Mouse (Mus musculus): ENCODE data around the gene Ntrk2.

Ntrk2 gene

GRCm38 (mm10) chr13:59119596-59120394 lies 313.4 kb downstream of the Ntrk2 start:
- TF ChIP-seq GATA4 (IDR thresholded peaks at IDR 0.05; ENCODE audit: insufficient replicate concordance, low read length), result no peak

DNA sequence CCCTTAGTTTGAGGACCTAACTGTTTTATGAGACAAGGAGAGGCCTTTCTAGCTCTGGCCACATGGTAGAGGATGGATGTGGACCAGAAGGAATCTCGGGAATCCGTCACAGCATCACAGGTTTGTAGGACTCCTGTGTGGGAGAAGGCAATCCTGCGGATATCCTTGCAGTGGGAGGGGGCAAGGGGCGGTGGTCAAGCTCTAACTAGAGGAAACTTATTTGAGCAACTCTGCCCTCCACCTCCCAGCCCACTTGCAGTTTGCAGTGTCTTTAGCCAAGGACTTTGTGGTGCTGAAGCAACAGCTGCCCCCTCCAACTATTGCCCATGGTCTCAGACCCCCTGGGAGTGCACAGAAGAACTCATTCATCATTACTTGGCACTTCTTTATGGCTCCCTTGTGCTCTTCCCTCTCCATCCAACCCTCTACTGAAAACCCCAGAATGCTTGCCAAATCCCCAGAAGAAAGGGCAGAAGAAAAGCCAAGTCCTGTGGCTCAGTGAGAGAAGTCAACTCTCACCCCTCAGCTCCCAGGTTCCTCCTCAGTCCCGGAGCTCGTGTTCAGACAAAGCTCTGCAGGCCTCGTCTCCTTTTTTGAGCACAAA lies 336.9 kb downstream of the Ntrk2 start:
- TF ChIP-seq GATA4 (IDR thresholded peaks at IDR 0.05; ENCODE audit: insufficient replicate concordance, low read length), result no peak

- TF ChIP-seq GATA4 (IDR thresholded peaks at IDR 0.05; ENCODE audit: insufficient replicate concordance, low read length), result no peak
Measured at GRCm38 (mm10) chr13:59144321-59144856, 338.0 kb downstream of the Ntrk2 start.

DNA sequence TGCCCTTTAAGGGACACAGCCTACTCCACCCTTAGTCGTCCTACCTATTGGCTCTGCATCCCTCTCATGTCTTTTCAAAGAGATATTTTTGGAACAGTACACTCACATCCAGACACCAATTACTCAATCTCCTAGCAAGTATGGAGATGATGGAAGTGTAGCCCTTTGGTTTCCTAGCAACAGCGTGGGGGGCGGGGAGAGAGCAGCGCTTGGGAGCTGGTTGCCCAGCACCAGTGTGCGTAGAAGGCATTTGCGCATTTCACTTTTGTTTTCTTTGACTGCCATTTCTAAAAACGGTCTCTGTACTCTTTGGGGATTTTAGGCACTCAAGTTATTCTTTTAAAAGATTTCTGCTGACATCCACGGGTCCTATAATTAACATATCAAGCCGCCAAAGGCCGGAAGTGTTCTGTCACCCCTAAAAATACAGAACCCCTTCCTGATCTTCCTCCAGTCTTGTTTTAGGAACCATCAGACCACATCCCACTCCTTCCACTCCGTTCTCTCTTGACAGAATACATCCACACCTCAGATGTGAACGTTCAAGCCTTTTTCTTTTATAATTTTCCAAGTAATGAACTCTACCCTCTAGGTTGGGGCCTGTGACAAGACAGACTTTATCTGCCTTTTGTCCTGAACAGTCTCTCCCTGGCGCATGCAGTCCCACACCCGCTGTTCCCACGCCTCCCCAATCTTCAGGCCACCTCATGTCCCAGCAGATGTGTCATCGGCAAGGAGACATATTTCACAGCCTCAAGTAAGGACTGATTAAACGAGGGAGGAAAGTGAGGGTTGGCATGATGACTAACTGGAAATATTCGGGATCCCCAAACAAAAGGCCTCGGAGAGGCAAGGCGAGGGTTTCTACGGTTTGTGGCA lies 339.5 kb downstream of the Ntrk2 start:
- TF ChIP-seq GATA4 (IDR thresholded peaks at IDR 0.05; ENCODE audit: insufficient replicate concordance, low read length), result no peak

DNA sequence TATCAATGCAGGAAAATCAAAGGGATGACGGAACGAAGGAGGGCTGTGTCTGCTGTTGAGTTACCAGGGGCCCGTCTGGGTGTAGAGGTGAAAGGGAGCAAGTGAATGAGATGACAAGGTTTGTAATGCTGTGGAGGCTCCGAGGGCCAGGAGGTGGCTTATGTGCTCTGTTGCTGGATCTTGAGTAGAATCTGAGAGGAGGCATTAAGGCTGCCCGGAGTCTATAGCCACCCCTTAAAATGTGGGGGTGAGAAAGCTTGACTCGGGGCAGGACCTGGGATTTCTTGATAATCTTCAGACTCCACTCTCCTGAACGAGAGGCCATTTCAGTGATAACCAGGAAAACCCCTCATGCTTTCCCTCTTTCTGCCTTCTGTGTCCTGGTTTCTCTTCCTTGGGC lies 340.2 kb downstream of the Ntrk2 start:
- no peak for TF ChIP-seq GATA4 (IDR thresholded peaks at IDR 0.05; ENCODE audit: insufficient replicate concordance, low read length)

DNA sequence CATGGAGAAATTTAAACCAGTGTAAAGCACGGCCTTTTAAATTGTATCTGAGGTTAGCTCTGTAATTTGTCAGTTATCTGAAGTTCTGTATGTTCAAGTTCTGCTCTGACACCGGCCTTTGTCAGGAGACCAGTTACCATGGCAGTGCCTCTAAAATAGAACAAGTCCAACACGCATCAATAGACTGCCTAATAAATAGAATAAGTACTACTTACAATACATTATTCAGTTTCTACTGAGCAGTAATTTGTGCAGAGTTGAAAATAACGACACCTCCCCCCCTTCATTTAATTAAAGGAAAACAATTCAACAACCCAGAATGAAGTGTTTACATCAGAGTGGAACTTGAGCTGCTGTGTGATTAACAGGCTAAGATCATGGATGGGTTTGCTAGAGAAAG lies 341.6 kb downstream of the Ntrk2 start:
- no peak for TF ChIP-seq GATA4 (IDR thresholded peaks at IDR 0.05; ENCODE audit: insufficient replicate concordance, low read length)

DNA sequence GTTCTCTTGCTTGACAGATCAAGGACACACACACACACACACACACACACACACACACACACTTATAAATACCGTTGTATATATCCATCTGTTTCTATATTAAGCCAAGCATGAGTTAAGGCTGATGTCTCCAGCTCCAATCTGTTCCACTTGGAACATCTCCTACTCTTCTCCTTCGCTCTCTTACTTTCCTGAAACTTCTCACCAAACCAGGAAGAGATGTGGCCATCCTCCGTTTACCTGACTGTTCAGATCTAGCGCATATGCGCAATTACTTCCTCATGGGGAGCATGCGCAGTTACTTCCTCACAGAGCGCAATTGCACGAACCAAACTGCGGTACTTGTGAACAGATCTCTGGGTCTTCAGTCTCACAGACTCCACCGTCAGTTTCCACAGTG lies 342.4 kb downstream of the Ntrk2 start:
- no peak for TF ChIP-seq GATA4 (IDR thresholded peaks at IDR 0.05; ENCODE audit: insufficient replicate concordance, low read length)

GRCm38 (mm10) chr13:59164015-59164414 lies 357.6 kb downstream of the Ntrk2 start:
- TF ChIP-seq GATA4 (IDR thresholded peaks at IDR 0.05; ENCODE audit: insufficient replicate concordance, low read length), result no peak

GRCm38 (mm10) chr13:59173840-59174239 lies 367.5 kb downstream of the Ntrk2 start:
- TF ChIP-seq GATA4 (IDR thresholded peaks at IDR 0.05; ENCODE audit: insufficient replicate concordance, low read length), result no peak

- no peak for TF ChIP-seq GATA4 (IDR thresholded peaks at IDR 0.05; ENCODE audit: insufficient replicate concordance, low read length)
Measured at GRCm38 (mm10) chr13:59176021-59176420, 369.7 kb downstream of the Ntrk2 start.

GRCm38 (mm10) chr13:59176485-59176884 lies 370.1 kb downstream of the Ntrk2 start:
- no peak for TF ChIP-seq GATA4 (IDR thresholded peaks at IDR 0.05; ENCODE audit: insufficient replicate concordance, low read length)

- no peak for TF ChIP-seq GATA4 (IDR thresholded peaks at IDR 0.05; ENCODE audit: insufficient replicate concordance, low read length)
Measured at GRCm38 (mm10) chr13:59177003-59177402, 370.6 kb downstream of the Ntrk2 start.

GRCm38 (mm10) chr13:59179986-59180385 lies 373.6 kb downstream of the Ntrk2 start:
- TF ChIP-seq GATA4 (IDR thresholded peaks at IDR 0.05; ENCODE audit: insufficient replicate concordance, low read length), result no peak

- TF ChIP-seq GATA4 (IDR thresholded peaks at IDR 0.05; ENCODE audit: insufficient replicate concordance, low read length), result no peak
Measured at GRCm38 (mm10) chr13:59180781-59181180, 374.4 kb downstream of the Ntrk2 start.

DNA sequence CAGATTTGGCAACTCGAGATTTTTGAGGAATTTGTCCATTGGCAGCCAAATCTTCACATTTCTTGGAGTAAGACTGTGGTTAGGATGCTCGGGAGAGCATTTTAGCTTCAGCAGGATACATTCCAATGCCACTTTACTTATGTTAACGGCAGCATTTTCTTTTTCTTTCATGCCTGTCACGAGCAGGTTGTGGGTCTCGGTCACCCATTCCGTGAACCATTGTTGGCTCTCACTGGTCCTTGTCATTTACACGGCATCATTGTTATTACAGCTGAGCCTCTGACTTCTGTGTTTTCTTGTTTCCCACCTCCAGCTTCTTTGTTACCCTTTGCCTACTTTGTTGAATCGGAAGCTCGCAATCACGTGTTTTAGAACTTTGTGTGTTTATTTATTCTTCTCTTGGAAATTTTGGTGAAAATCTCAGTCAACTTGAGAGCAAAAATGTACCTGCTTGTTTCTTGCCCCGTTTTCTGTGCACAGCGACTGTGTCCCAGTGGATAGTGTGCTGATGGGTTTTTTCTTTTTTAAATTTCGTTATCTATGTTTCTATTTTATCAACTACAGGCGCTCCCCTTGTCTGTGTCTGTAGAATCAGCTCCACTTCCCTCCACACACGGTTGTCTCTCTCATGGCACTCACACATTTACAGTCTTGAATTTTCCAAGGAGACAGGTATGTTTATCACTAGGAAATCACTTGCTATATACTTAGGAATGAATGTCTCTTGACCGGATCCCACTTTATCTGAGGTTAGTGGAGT lies 375.0 kb downstream of the Ntrk2 start:
- no peak for TF ChIP-seq GATA4 (IDR thresholded peaks at IDR 0.05; ENCODE audit: insufficient replicate concordance, low read length)

Measured in liver, adult (tissue).